Mouse (Mus musculus) layer of hippocampus, adult 8-10 months (tissue): ENCODE data around the gene Smgc. TPM values are rescaled to one million over a fixed set of nuclear protein-coding genes. Genes with fewer than 3 reads are reported as not detected.
"Not testable (repeated sequence)": the region's sequence is repeated elsewhere in the genome, so short reads cannot be mapped to it uniquely, and the experiment has no call there.

Source experiments
- DNase-seq, 2 experiments: peaks; one replicate each; pipeline ENCODE4 v3.0.0; 2022; ENCODE audit warnings: low spot score in 2 of 2
- total RNA-seq, 4 experiments: library from RNA; stranded (reverse); gene quantifications; 2 replicates each; pipeline ENCODE4 v1.2.4; 2022

Gene Smgc
- not detected for total RNA-seq

- no peak for DNase-seq
Observed at GRCm38 (mm10) chr15:91837965-91838364, at the start of gene Smgc. Smgc (plus strand) TSS chr15:91838265.

- no peak for DNase-seq
Observed at GRCm38 (mm10) chr15:91788338-91788737, 49.7 kb upstream of the Smgc start.

GRCm38 (mm10) chr15:91806463-91806862 lies 31.6 kb upstream of the Smgc start:
- DNase-seq, result no peak

GRCm38 (mm10) chr15:91835319-91835718 lies 2.7 kb upstream of the Smgc start:
- no peak for DNase-seq

GRCm38 (mm10) chr15:91864130-91864529 lies 26.1 kb downstream of the Smgc start:
- not testable (repeated sequence) for DNase-seq

GRCm38 (mm10) chr15:91900245-91900644 lies 62.2 kb downstream of the Smgc start:
- DNase-seq, result no peak

GRCm38 (mm10) chr15:91907046-91907445 lies 69.0 kb downstream of the Smgc start:
- peak; percentile 50 to 69 for DNase-seq

Other genes starting within 250 kb of the Smgc start
- gene Lrrk2, start 165.1 kb upstream of the Smgc start, total RNA-seq, result 10 to 100 TPM; 20.9 to 31.2 (median 23.8) TPM
- 100 to 1,000 TPM; 305 to 331 (median 311) TPM for gene Cntn1, start 212.9 kb downstream of the Smgc start, total RNA-seq